Comparison of ENCODE assay signal across 14 mouse cellular contexts in the genomic region with DNA sequence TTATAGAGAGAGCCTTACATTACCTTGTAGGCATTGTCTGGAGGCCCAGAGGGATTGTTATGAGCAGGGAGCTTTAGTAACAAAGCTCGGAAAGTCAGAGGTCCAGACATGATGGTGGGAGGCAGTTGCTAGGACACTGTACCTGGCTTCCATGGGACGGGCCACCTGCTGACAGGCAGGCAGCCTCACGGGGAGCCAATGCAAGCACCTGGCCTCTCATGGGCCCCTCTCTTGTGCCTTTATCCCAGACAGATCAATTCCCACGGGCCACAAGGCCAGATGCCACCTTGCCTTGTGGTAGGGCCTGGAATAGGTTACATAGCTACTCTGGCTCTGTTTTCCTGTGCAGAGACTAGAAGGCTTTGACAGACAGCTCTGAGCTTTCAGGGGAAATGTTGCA. TPM values are rescaled to one million over a fixed set of nuclear protein-coding genes. Genes with fewer than 3 reads are reported as not detected.
DNase-seq lines count a peak whose midpoint lies in the region; ATAC-seq and TF ChIP-seq lines count a peak whose summit lies in the region.
"Had no signal": no experiment of that assay in that cellular context is flagged by ENCODE, and none has a peak within 500 bp of the region (broad histone marks: within the 10 kb centered on the region; RNA-seq: fewer than 3 reads in every experiment).

No protein-coding gene starts in this region.

- 70% methylated on average over 4 of the region's 4 CpGs for WGBS in hindbrain, embryonic 13.5 days
- 67% methylated on average over 4 of the region's 4 CpGs for WGBS in hindbrain, embryonic 10.5 days
- 75% methylated on average over 4 of the region's 4 CpGs for WGBS in midbrain, embryonic 10.5 days
- WGBS in midbrain, embryonic 16.5 days = 82% methylated on average over 4 of the region's 4 CpGs
- WGBS in liver, embryonic 14.5 days (ENCODE audit: insufficient replicate concordance) = 65% methylated on average over 4 of the region's 4 CpGs

- H3ac ChIP-seq in myocyte (ENCODE audit: control insufficient read depth, insufficient read length) = no peak overlapping the region

- TF ChIP-seq POLR2A in myocyte (IDR thresholded peaks at IDR 0.05; ENCODE audit: insufficient read length, low read depth) = no peak

- ATAC-seq in hindbrain, embryonic 13.5 days (ENCODE audit: low FRiP score) = peak; percentile 26; the same call in 1 of the 2 replicates
- ATAC-seq in midbrain, embryonic 16.5 days = no peak; the same call in 1 of the 2 replicates
- no peak for ATAC-seq in liver, embryonic 14.5 days (ENCODE audit: insufficient read depth)

- H3K9ac ChIP-seq in hindbrain, embryonic 13.5 days = no peak overlapping the region
- no peak overlapping the region for H3K9ac ChIP-seq in midbrain, embryonic 16.5 days (ENCODE audit: low read depth, low read length)
- H3K9ac ChIP-seq in liver, embryonic 14.5 days (replicated peaks) = no peak overlapping the region; the same call in 1 of the 2 replicates
- H3K9ac ChIP-seq: embryonic facial prominence, embryonic 13.5 days; heart, embryonic 15.5 days; limb, embryonic 15.5 days; neural tube, embryonic 15.5 days had no signal

- H3K79me2 ChIP-seq in myocyte (ENCODE audit: control insufficient read depth, insufficient read depth) = no peaks in the 10 kb centered on the region

- no peak overlapping the region for H3K4me3 ChIP-seq in hindbrain, embryonic 13.5 days
- H3K4me3 ChIP-seq in hindbrain, embryonic 10.5 days = no peak overlapping the region
- no peak overlapping the region for H3K4me3 ChIP-seq in midbrain, embryonic 10.5 days
- H3K4me3 ChIP-seq in midbrain, embryonic 16.5 days (ENCODE audit: low read depth, low read length) = no peak overlapping the region
- no peak overlapping the region for H3K4me3 ChIP-seq in liver, embryonic 14.5 days (ENCODE audit: insufficient read depth in 1 of 2, low read depth in 2 of 2, low read length in 2 of 2)
- H3K4me3 ChIP-seq in myocyte = no peak overlapping the region
- H3K4me3 ChIP-seq: embryonic facial prominence, embryonic 13.5 days; heart, embryonic 15.5 days; limb, embryonic 15.5 days; neural tube, embryonic 15.5 days had no signal

- no peak for DNase-seq in hindbrain, embryonic 10.5 days (ENCODE audit: low spot score)
- DNase-seq in midbrain, embryonic 10.5 days (ENCODE audit: low spot score) = no peak
- no peak for DNase-seq in liver, embryonic 14.5 days (ENCODE audit: low read depth in 3 of 3, low spot score in 3 of 3)
- DNase-seq in adrenal gland, postnatal 14 days = no peak

- peaks cover 61% of the 10 kb centered on the region for H3K36me3 ChIP-seq in hindbrain, embryonic 13.5 days
- peaks cover 78% of the 10 kb centered on the region for H3K36me3 ChIP-seq in hindbrain, embryonic 10.5 days
- H3K36me3 ChIP-seq in midbrain, embryonic 10.5 days = peaks cover 78% of the 10 kb centered on the region
- peaks cover 21% of the 10 kb centered on the region for H3K36me3 ChIP-seq in midbrain, embryonic 16.5 days (ENCODE audit: control insufficient read depth, insufficient read depth, low read length)
- H3K36me3 ChIP-seq in liver, embryonic 14.5 days (replicated peaks; ENCODE audit: control insufficient read depth, insufficient read depth, low read depth) = peaks cover 37% of the 10 kb centered on the region
- H3K36me3 ChIP-seq in myocyte (ENCODE audit: control insufficient read depth, insufficient read depth) = peaks cover 30% of the 10 kb centered on the region

- no peaks in the 10 kb centered on the region for H3K27me3 ChIP-seq in hindbrain, embryonic 13.5 days
- no peaks in the 10 kb centered on the region for H3K27me3 ChIP-seq in hindbrain, embryonic 10.5 days (ENCODE audit: insufficient read depth, poor library complexity, severe bottlenecking)
- no peaks in the 10 kb centered on the region for H3K27me3 ChIP-seq in midbrain, embryonic 10.5 days (ENCODE audit: low read depth, poor library complexity, severe bottlenecking)
- no peaks in the 10 kb centered on the region for H3K27me3 ChIP-seq in midbrain, embryonic 16.5 days (ENCODE audit: control insufficient read depth, insufficient read depth, low read depth, low read length)
- H3K27me3 ChIP-seq in liver, embryonic 14.5 days (ENCODE audit: control insufficient read depth, insufficient read depth, low read length) = no peaks in the 10 kb centered on the region
- no peaks in the 10 kb centered on the region for H3K27me3 ChIP-seq in myocyte (ENCODE audit: control insufficient read depth, insufficient read depth, insufficient read length)
- H3K27me3 ChIP-seq: embryonic facial prominence, embryonic 13.5 days; heart, embryonic 15.5 days; limb, embryonic 15.5 days; neural tube, embryonic 15.5 days had no signal

- H3K4me2 ChIP-seq in hindbrain, embryonic 13.5 days = no peak overlapping the region
- no peak overlapping the region for H3K4me2 ChIP-seq in midbrain, embryonic 16.5 days (ENCODE audit: low read length)
- no peak overlapping the region for H3K4me2 ChIP-seq in liver, embryonic 14.5 days (ENCODE audit: low read depth)
- peak overlapping the region; percentile 14 for H3K4me2 ChIP-seq in myocyte (ENCODE audit: low read depth)
- H3K4me2 ChIP-seq: embryonic facial prominence, embryonic 13.5 days; heart, embryonic 15.5 days; limb, embryonic 15.5 days; neural tube, embryonic 15.5 days had no signal

- TF ChIP-seq EP300 in liver, embryonic 14.5 days (IDR thresholded peaks at IDR 0.05; ENCODE audit: low read depth) = no peak

- peaks cover 37% of the 10 kb centered on the region for H3K4me1 ChIP-seq in hindbrain, embryonic 13.5 days (replicated peaks)
- H3K4me1 ChIP-seq in hindbrain, embryonic 10.5 days (replicated peaks) = peaks cover 58% of the 10 kb centered on the region
- peaks cover 42% of the 10 kb centered on the region for H3K4me1 ChIP-seq in midbrain, embryonic 10.5 days
- H3K4me1 ChIP-seq in midbrain, embryonic 16.5 days (ENCODE audit: control insufficient read depth, insufficient read depth, low read length) = peaks cover 8% of the 10 kb centered on the region; the same call in 1 of the 2 replicates
- H3K4me1 ChIP-seq in liver, embryonic 14.5 days (replicated peaks; ENCODE audit: control insufficient read depth in 2 of 2, insufficient read depth in 2 of 2, low read length in 1 of 2) = peaks cover 22 to 30% of the 10 kb centered on the region in 2 experiments

- H3K27ac ChIP-seq in hindbrain, embryonic 13.5 days = no peak overlapping the region
- no peak overlapping the region; the same call in 1 of the 2 replicates for H3K27ac ChIP-seq in hindbrain, embryonic 10.5 days
- H3K27ac ChIP-seq in midbrain, embryonic 10.5 days (replicated peaks) = 0 out of 2 replicates have a peak overlapping the region, but pooled peaks have one; percentile 2
- no peak overlapping the region for H3K27ac ChIP-seq in midbrain, embryonic 16.5 days (ENCODE audit: low read length)
- H3K27ac ChIP-seq in liver, embryonic 14.5 days = peak overlapping the region; percentile 46
- H3K27ac ChIP-seq: embryonic facial prominence, embryonic 13.5 days; kidney, postnatal 0 days; limb, embryonic 15.5 days; neural tube, embryonic 15.5 days had no signal

- TF ChIP-seq CTCF in liver, embryonic 14.5 days (IDR thresholded peaks at IDR 0.05; ENCODE audit: low read depth) = no peak

- no peaks in the 10 kb centered on the region for H3K9me3 ChIP-seq in hindbrain, embryonic 13.5 days
- H3K9me3 ChIP-seq in hindbrain, embryonic 10.5 days = no peaks in the 10 kb centered on the region
- H3K9me3 ChIP-seq in midbrain, embryonic 10.5 days (replicated peaks) = no peaks in the 10 kb centered on the region
- no peaks in the 10 kb centered on the region for H3K9me3 ChIP-seq in midbrain, embryonic 16.5 days (replicated peaks; ENCODE audit: control insufficient read depth, low read length, poor library complexity, severe bottlenecking)
- H3K9me3 ChIP-seq in liver, embryonic 14.5 days (ENCODE audit: control insufficient read depth, low read length) = no peaks in the 10 kb centered on the region
- H3K9me3 ChIP-seq: embryonic facial prominence, embryonic 13.5 days; heart, embryonic 15.5 days; limb, embryonic 15.5 days; neural tube, embryonic 15.5 days had no signal

TF ChIP-seq in myocyte, 11 proteins besides CTCF, POLR2A, EP300 and RAD21 (continues in another document):
- no peak for TF ChIP-seq MAX (IDR thresholded peaks at IDR 0.05; ENCODE audit: low read depth)
- TF ChIP-seq CEBPB (IDR thresholded peaks at IDR 0.05; ENCODE audit: insufficient read depth, poor library complexity, severe bottlenecking) = no peak
- no peak for TF ChIP-seq TCF3 (IDR thresholded peaks at IDR 0.05; ENCODE audit: insufficient read length, low read depth)

RNA-seq across cellular contexts. Expression of gene Samm50, which starts 19.5 kb away (rescaled TPM):
- polyA plus RNA-seq in hindbrain, embryonic 13.5 days (2015; fragmentation: Nextera tagmentation; extraction: Ambion mirVana) = 77.1 and 77.2 TPM in 2 replicates
- polyA plus RNA-seq in hindbrain, embryonic 10.5 days (2016; fragmentation: Nextera tagmentation; extraction: Ambion mirVana) = 94.5 and 103 TPM in 2 replicates
- 108 and 110 TPM in 2 replicates for polyA plus RNA-seq in midbrain, embryonic 10.5 days (2016; fragmentation: Nextera tagmentation; extraction: Ambion mirVana)
- 90.6 and 93.8 TPM in 2 replicates for polyA plus RNA-seq in midbrain, embryonic 16.5 days (2015; fragmentation: Nextera tagmentation; extraction: Ambion mirVana)
- polyA plus RNA-seq in liver, embryonic 14.5 days (2012; rRNA removed) = 7.5 and 12.3 TPM in 2 replicates
- polyA plus RNA-seq in liver, embryonic 14.5 days (2014; fragmentation: Nextera tagmentation; extraction: Ambion mirVana) = 49.3 and 51.8 TPM in 2 replicates
- polyA plus RNA-seq in myocyte (2012; fragmentation: generic; extraction: Trizol) = 116 TPM
- total RNA-seq in adrenal gland, postnatal 14 days (2021) = 213 and 228 TPM in 2 replicates

RNA-seq across cellular contexts. Expression of gene Parvb, which starts 20.3 kb away (rescaled TPM):
- 3.9 and 4.5 TPM in 2 replicates for polyA plus RNA-seq in hindbrain, embryonic 13.5 days (2015; fragmentation: Nextera tagmentation; extraction: Ambion mirVana)
- polyA plus RNA-seq in hindbrain, embryonic 10.5 days (2016; fragmentation: Nextera tagmentation; extraction: Ambion mirVana) = 7.1 and 7.6 TPM in 2 replicates
- polyA plus RNA-seq in midbrain, embryonic 10.5 days (2016; fragmentation: Nextera tagmentation; extraction: Ambion mirVana) = 7.4 and 8.4 TPM in 2 replicates
- polyA plus RNA-seq in midbrain, embryonic 16.5 days (2015; fragmentation: Nextera tagmentation; extraction: Ambion mirVana) = 4.3 and 4.7 TPM in 2 replicates
- 21.6 and 22.6 TPM in 2 replicates for polyA plus RNA-seq in liver, embryonic 14.5 days (2012; rRNA removed)
- 7.3 and 11.4 TPM in 2 replicates for polyA plus RNA-seq in liver, embryonic 14.5 days (2014; fragmentation: Nextera tagmentation; extraction: Ambion mirVana)
- 86.2 TPM for polyA plus RNA-seq in myocyte (2012; fragmentation: generic; extraction: Trizol)
- total RNA-seq in adrenal gland, postnatal 14 days (2021) = 26.6 and 40.0 TPM in 2 replicates

RNA-seq across cellular contexts. Expression of gene Pnpla3, which starts 43.9 kb away (rescaled TPM):
- polyA plus RNA-seq in hindbrain, embryonic 13.5 days (2015; fragmentation: Nextera tagmentation; extraction: Ambion mirVana) = 3.9 and 5.0 TPM in 2 replicates
- 0.88 and 1.1 TPM in 2 replicates for polyA plus RNA-seq in hindbrain, embryonic 10.5 days (2016; fragmentation: Nextera tagmentation; extraction: Ambion mirVana)
- polyA plus RNA-seq in midbrain, embryonic 10.5 days (2016; fragmentation: Nextera tagmentation; extraction: Ambion mirVana) = 2.2 and 3.1 TPM in 2 replicates
- polyA plus RNA-seq in midbrain, embryonic 16.5 days (2015; fragmentation: Nextera tagmentation; extraction: Ambion mirVana) = 7.0 and 7.1 TPM in 2 replicates
- 4.0 TPM in 2 replicates for polyA plus RNA-seq in liver, embryonic 14.5 days (2012; rRNA removed)
- 0.66 and 0.72 TPM in 2 replicates for polyA plus RNA-seq in liver, embryonic 14.5 days (2014; fragmentation: Nextera tagmentation; extraction: Ambion mirVana)
- polyA plus RNA-seq in myocyte (2012; fragmentation: generic; extraction: Trizol) = 0.23 TPM
- total RNA-seq in adrenal gland, postnatal 14 days (2021) = 65.0 and 67.7 TPM in 2 replicates
- total RNA-seq: hematopoietic stem cell, adult 5-6 weeks; megakaryocyte progenitor cell, adult 5-6 weeks had no signal

Comparison
In these comparisons a context has a peak if more than half of its experiments do, and no peak if none do; other contexts are left out.
1. H3K27ac ChIP-seq: peak in midbrain, embryonic 10.5 days (single experiment) and liver, embryonic 14.5 days (single experiment); none in hindbrain, embryonic 13.5 days (single experiment), hindbrain, embryonic 10.5 days (single experiment) and midbrain, embryonic 16.5 days (single experiment).